Comparison of ENCODE assay signal across 24 mouse cellular contexts in the genomic region with DNA sequence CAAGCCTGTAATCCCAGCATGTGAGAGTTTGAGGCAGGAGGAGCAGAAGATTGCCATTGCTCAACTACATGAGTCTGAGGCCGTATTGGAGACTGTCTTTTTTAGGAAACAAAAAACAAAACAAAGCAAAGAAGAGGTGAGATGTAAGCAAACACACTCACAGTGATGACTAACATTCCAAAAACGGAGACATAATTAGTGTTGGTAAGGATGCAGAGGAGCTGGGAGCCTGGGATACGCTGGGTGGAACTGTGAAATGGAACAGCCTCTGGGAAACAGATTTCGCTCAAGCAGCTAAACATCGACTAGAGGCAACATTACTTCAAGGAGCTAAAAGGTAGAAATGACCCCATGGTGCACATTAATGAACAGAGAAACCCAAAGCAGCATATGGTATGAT.
"Had no signal": no experiment of that assay in that cellular context is flagged by ENCODE, and none has a peak within 500 bp of the region (broad histone marks: within the 10 kb centered on the region; RNA-seq: fewer than 3 reads in every experiment).

No protein-coding gene starts in this region.

- DNase-seq: gastrocnemius, postnatal 14 days; gastrocnemius, postnatal 36 days; heart, adult 11 months; heart, adult 2 months; heart, postnatal 14 days; heart, postnatal 36 days; kidney, adult 11 months; kidney, adult 2 months; kidney, adult 9 months; kidney, postnatal 14 days; kidney, postnatal 36 days; layer of hippocampus, adult 9-11 months; layer of hippocampus, postnatal 36 days; left cerebral cortex, postnatal 4 days had no signal

- ATAC-seq: hindbrain, postnatal 0 days; intestine, embryonic 16.5 days had no signal

- H3K4me3 ChIP-seq: heart, adult 2 months; heart, embryonic 13.5 days; heart, embryonic 15.5 days; hindbrain, embryonic 13.5 days; hindbrain, embryonic 15.5 days; kidney, embryonic 15.5 days; limb, embryonic 13.5 days; limb, embryonic 15.5 days had no signal

- H3K27ac ChIP-seq: heart, adult 2 months; heart, embryonic 13.5 days; heart, embryonic 15.5 days; hindbrain, embryonic 13.5 days; hindbrain, embryonic 15.5 days; hindbrain, postnatal 0 days; kidney, embryonic 15.5 days; kidney, postnatal 0 days; limb, embryonic 13.5 days; limb, embryonic 15.5 days had no signal
